In the genomic region with DNA sequence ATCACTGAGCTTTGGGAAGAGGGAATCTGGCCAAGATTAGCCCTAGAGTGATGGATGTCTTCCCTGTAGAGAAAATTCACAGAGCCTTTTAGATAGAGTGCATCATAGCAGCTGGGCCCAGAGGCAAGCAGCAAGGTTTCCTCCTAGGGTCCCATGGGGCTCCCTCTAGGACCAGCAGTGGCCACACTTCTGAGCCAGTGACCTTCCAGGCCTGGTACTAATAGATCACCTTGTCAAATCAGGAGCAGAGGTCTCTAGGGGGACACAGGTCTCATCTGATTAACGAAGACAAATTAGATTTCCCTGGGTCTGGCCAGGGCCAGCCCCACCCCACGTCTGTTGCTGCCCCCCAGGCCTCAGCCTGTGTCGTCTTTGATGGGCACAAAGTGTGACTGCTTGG, we compare ENCODE assay signal across 16 mouse cellular contexts. TPM values are rescaled to one million over a fixed set of nuclear protein-coding genes. Genes with fewer than 3 reads are reported as not detected.
DNase-seq lines count a peak whose midpoint lies in the region; ATAC-seq and TF ChIP-seq lines count a peak whose summit lies in the region.
"Had no signal": no experiment of that assay in that cellular context is flagged by ENCODE, and none has a peak within 500 bp of the region (broad histone marks: within the 10 kb centered on the region; RNA-seq: fewer than 3 reads in every experiment).

No protein-coding gene starts in this region.

- H3K27ac ChIP-seq in hindbrain, embryonic 11.5 days (ENCODE audit: low read depth, low read length) = 0 out of 2 replicates have a peak overlapping the region, but pooled peaks have one; percentile 10
- no peak overlapping the region for H3K27ac ChIP-seq in hindbrain, embryonic 16.5 days (ENCODE audit: low read depth, low read length)
- 0 out of 2 replicates have a peak overlapping the region, but pooled peaks have one; percentile 11 for H3K27ac ChIP-seq in lung, embryonic 15.5 days
- H3K27ac ChIP-seq in lung, postnatal 0 days (ENCODE audit: low read length) = no peak overlapping the region
- H3K27ac ChIP-seq in embryonic facial prominence, embryonic 10.5 days (replicated peaks) = 0 out of 2 replicates have a peak overlapping the region, but pooled peaks have one; percentile 41
- peak overlapping the region; percentile 56 for H3K27ac ChIP-seq in neural tube, embryonic 13.5 days (replicated peaks)
- H3K27ac ChIP-seq: liver, embryonic 15.5 days; macrophage had no signal

- WGBS in hindbrain, embryonic 11.5 days = 38% methylated on average over 3 of the region's 3 CpGs
- 28% methylated on average over 3 of the region's 3 CpGs for WGBS in hindbrain, embryonic 16.5 days
- WGBS in lung, embryonic 15.5 days = 49% methylated on average over 3 of the region's 3 CpGs
- 61% methylated on average over 3 of the region's 3 CpGs for WGBS in lung, postnatal 0 days
- 43% methylated on average over 3 of the region's 3 CpGs for WGBS in embryonic facial prominence, embryonic 10.5 days
- WGBS in neural tube, embryonic 13.5 days = 29% methylated on average over 3 of the region's 3 CpGs

- no peak overlapping the region for H3K4me2 ChIP-seq in hindbrain, embryonic 11.5 days (replicated peaks; ENCODE audit: low read depth, low read length)
- H3K4me2 ChIP-seq in hindbrain, embryonic 16.5 days (ENCODE audit: low read length) = no peak overlapping the region
- H3K4me2 ChIP-seq in lung, embryonic 15.5 days = no peak overlapping the region
- H3K4me2 ChIP-seq in lung, postnatal 0 days (replicated peaks; ENCODE audit: low read depth, low read length) = no peak overlapping the region
- no peak overlapping the region for H3K4me2 ChIP-seq in neural tube, embryonic 13.5 days
- H3K4me2 ChIP-seq: liver, embryonic 15.5 days had no signal

- peak; percentile 78 for ATAC-seq in hindbrain, embryonic 11.5 days (ENCODE audit: low FRiP score)
- no peak for ATAC-seq in hindbrain, embryonic 16.5 days
- 0 out of 2 replicates have a peak, but pooled peaks have one; percentile 3 for ATAC-seq in lung, embryonic 15.5 days (ENCODE audit: borderline replicate concordance, extremely low read depth, low FRiP score, low TSS enrichment)
- ATAC-seq in lung, postnatal 0 days = no peak
- ATAC-seq in neural tube, embryonic 13.5 days (ENCODE audit: low read depth) = no peak
- ATAC-seq: activated CD4-positive, CD25-positive, alpha-beta regulatory T cell, adult 4 months had no signal

- H3K36me3 ChIP-seq in hindbrain, embryonic 11.5 days (ENCODE audit: control insufficient read depth, insufficient read depth, low read length) = no peaks in the 10 kb centered on the region
- H3K36me3 ChIP-seq in hindbrain, embryonic 16.5 days (ENCODE audit: control insufficient read depth, insufficient read depth, low read length) = no peaks in the 10 kb centered on the region
- H3K36me3 ChIP-seq in lung, embryonic 15.5 days = no peaks in the 10 kb centered on the region
- no peaks in the 10 kb centered on the region for H3K36me3 ChIP-seq in lung, postnatal 0 days (ENCODE audit: insufficient read depth, low read length)
- H3K36me3 ChIP-seq in embryonic facial prominence, embryonic 10.5 days (replicated peaks) = no peaks in the 10 kb centered on the region
- no peaks in the 10 kb centered on the region for H3K36me3 ChIP-seq in neural tube, embryonic 13.5 days

- peak; percentile 56 for DNase-seq in hindbrain, embryonic 11.5 days (ENCODE audit: low spot score)
- no peak for DNase-seq in lung, postnatal 0 days (ENCODE audit: low spot score)
- no peak for DNase-seq in embryonic facial prominence, embryonic 10.5 days (ENCODE audit: low spot score)
- DNase-seq in frontal cortex, adult 2 months (ENCODE audit: extremely low spot score in 1 of 2, low spot score in 1 of 2) = no peak
- no peak for DNase-seq in frontal cortex, postnatal 36 days (ENCODE audit: low spot score in 2 of 2)
- DNase-seq: cerebellum, adult 11 months; kidney, postnatal 10 days; left cerebral cortex, postnatal 4 days; right cerebral cortex, postnatal 4 days; thymus, postnatal 25 days had no signal

- H3K9ac ChIP-seq in hindbrain, embryonic 11.5 days (ENCODE audit: low read depth, low read length) = no peak overlapping the region
- no peak overlapping the region for H3K9ac ChIP-seq in hindbrain, embryonic 16.5 days (ENCODE audit: low read depth, low read length)
- no peak overlapping the region for H3K9ac ChIP-seq in lung, embryonic 15.5 days
- no peak overlapping the region for H3K9ac ChIP-seq in lung, postnatal 0 days (replicated peaks; ENCODE audit: low read depth)
- no peak overlapping the region for H3K9ac ChIP-seq in neural tube, embryonic 13.5 days
- H3K9ac ChIP-seq: liver, embryonic 15.5 days had no signal

- no peaks in the 10 kb centered on the region for H3K9me3 ChIP-seq in hindbrain, embryonic 11.5 days (ENCODE audit: control insufficient read depth, low read length)
- H3K9me3 ChIP-seq in hindbrain, embryonic 16.5 days (ENCODE audit: control insufficient read depth, low read length) = no peaks in the 10 kb centered on the region
- no peaks in the 10 kb centered on the region for H3K9me3 ChIP-seq in lung, embryonic 15.5 days
- H3K9me3 ChIP-seq in lung, postnatal 0 days (ENCODE audit: low read length) = no peaks in the 10 kb centered on the region
- H3K9me3 ChIP-seq in embryonic facial prominence, embryonic 10.5 days = no peaks in the 10 kb centered on the region
- no peaks in the 10 kb centered on the region for H3K9me3 ChIP-seq in neural tube, embryonic 13.5 days
- H3K9me3 ChIP-seq: liver, embryonic 15.5 days had no signal

- H3K27me3 ChIP-seq in hindbrain, embryonic 11.5 days (ENCODE audit: control insufficient read depth, insufficient read depth, low read length) = no peaks in the 10 kb centered on the region
- H3K27me3 ChIP-seq in hindbrain, embryonic 16.5 days (replicated peaks; ENCODE audit: control insufficient read depth, insufficient read depth, low read length) = no peaks in the 10 kb centered on the region
- H3K27me3 ChIP-seq in lung, embryonic 15.5 days = no peaks in the 10 kb centered on the region
- no peaks in the 10 kb centered on the region for H3K27me3 ChIP-seq in lung, postnatal 0 days (replicated peaks; ENCODE audit: insufficient read depth, low read length)
- H3K27me3 ChIP-seq in embryonic facial prominence, embryonic 10.5 days (replicated peaks; ENCODE audit: low read depth, poor library complexity, severe bottlenecking) = no peaks in the 10 kb centered on the region
- no peaks in the 10 kb centered on the region for H3K27me3 ChIP-seq in neural tube, embryonic 13.5 days
- H3K27me3 ChIP-seq: liver, embryonic 15.5 days had no signal

- TF ChIP-seq CTCF in lung, postnatal 0 days (IDR thresholded peaks at IDR 0.05) = no peak

- no peak overlapping the region for H3K4me3 ChIP-seq in hindbrain, embryonic 11.5 days (ENCODE audit: low read depth, low read length)
- H3K4me3 ChIP-seq in hindbrain, embryonic 16.5 days (ENCODE audit: low read length) = no peak overlapping the region
- H3K4me3 ChIP-seq in lung, embryonic 15.5 days = no peak overlapping the region
- no peak overlapping the region for H3K4me3 ChIP-seq in lung, postnatal 0 days (ENCODE audit: low read depth, low read length)
- H3K4me3 ChIP-seq in embryonic facial prominence, embryonic 10.5 days = no peak overlapping the region
- H3K4me3 ChIP-seq in neural tube, embryonic 13.5 days = no peak overlapping the region
- H3K4me3 ChIP-seq: liver, embryonic 15.5 days had no signal

- no peak for TF ChIP-seq EP300 in lung, postnatal 0 days (IDR thresholded peaks at IDR 0.05)

- no peaks in the 10 kb centered on the region; the same call in 1 of the 2 replicates for H3K4me1 ChIP-seq in hindbrain, embryonic 11.5 days (replicated peaks; ENCODE audit: control insufficient read depth, insufficient read depth, low read length)
- no peaks in the 10 kb centered on the region; the same call in 1 of the 2 replicates for H3K4me1 ChIP-seq in hindbrain, embryonic 16.5 days (ENCODE audit: control insufficient read depth, insufficient read depth, low read depth, low read length)
- H3K4me1 ChIP-seq in lung, embryonic 15.5 days = peaks cover 41% of the 10 kb centered on the region
- peaks cover 8% of the 10 kb centered on the region; the same call in 1 of the 2 replicates for H3K4me1 ChIP-seq in lung, postnatal 0 days (ENCODE audit: insufficient read depth, low read depth, low read length)
- peaks cover 50% of the 10 kb centered on the region for H3K4me1 ChIP-seq in embryonic facial prominence, embryonic 10.5 days
- peaks cover 30% of the 10 kb centered on the region for H3K4me1 ChIP-seq in neural tube, embryonic 13.5 days (replicated peaks)

RNA-seq across cellular contexts. Expression of a gene that starts 31.5 kb away (rescaled TPM):
- polyA plus RNA-seq in hindbrain, embryonic 11.5 days (2014; fragmentation: Nextera tagmentation; extraction: Ambion mirVana) = 16.1 and 18.4 TPM in 2 replicates
- 37.7 and 39.4 TPM in 2 replicates for polyA plus RNA-seq in hindbrain, embryonic 16.5 days (2015; fragmentation: Nextera tagmentation; extraction: Ambion mirVana)
- 36.7 and 42.9 TPM in 2 replicates for polyA plus RNA-seq in lung, embryonic 15.5 days (2015; fragmentation: Nextera tagmentation; extraction: Ambion mirVana)
- polyA plus RNA-seq in lung, postnatal 0 days (2015; fragmentation: Nextera tagmentation; extraction: Ambion mirVana) = 59.5 and 70.3 TPM in 2 replicates
- polyA plus RNA-seq in embryonic facial prominence, embryonic 10.5 days (2016; fragmentation: Nextera tagmentation; extraction: Ambion mirVana) = 25.2 and 26.4 TPM in 2 replicates
- polyA plus RNA-seq in neural tube, embryonic 13.5 days (2015; fragmentation: Nextera tagmentation; extraction: Ambion mirVana) = 43.1 and 43.4 TPM in 2 replicates
- polyA plus RNA-seq in frontal cortex, adult 2 months (2012; rRNA removed) = 75.4 and 82.3 TPM in 2 replicates

Comparison
In these comparisons a context has a peak if more than half of its experiments do, and no peak if none do; other contexts are left out.
1. ATAC-seq: peak in hindbrain, embryonic 11.5 days (single experiment) and lung, embryonic 15.5 days (single experiment); none in hindbrain, embryonic 16.5 days (single experiment), lung, postnatal 0 days (single experiment) and neural tube, embryonic 13.5 days (single experiment).
2. H3K27ac ChIP-seq: peak in hindbrain, embryonic 11.5 days (single experiment), lung, embryonic 15.5 days (single experiment), embryonic facial prominence, embryonic 10.5 days (single experiment) and neural tube, embryonic 13.5 days (single experiment); none in hindbrain, embryonic 16.5 days (single experiment) and lung, postnatal 0 days (single experiment).